ENCODE assay signal across 8 mouse cellular contexts in the genomic region with DNA sequence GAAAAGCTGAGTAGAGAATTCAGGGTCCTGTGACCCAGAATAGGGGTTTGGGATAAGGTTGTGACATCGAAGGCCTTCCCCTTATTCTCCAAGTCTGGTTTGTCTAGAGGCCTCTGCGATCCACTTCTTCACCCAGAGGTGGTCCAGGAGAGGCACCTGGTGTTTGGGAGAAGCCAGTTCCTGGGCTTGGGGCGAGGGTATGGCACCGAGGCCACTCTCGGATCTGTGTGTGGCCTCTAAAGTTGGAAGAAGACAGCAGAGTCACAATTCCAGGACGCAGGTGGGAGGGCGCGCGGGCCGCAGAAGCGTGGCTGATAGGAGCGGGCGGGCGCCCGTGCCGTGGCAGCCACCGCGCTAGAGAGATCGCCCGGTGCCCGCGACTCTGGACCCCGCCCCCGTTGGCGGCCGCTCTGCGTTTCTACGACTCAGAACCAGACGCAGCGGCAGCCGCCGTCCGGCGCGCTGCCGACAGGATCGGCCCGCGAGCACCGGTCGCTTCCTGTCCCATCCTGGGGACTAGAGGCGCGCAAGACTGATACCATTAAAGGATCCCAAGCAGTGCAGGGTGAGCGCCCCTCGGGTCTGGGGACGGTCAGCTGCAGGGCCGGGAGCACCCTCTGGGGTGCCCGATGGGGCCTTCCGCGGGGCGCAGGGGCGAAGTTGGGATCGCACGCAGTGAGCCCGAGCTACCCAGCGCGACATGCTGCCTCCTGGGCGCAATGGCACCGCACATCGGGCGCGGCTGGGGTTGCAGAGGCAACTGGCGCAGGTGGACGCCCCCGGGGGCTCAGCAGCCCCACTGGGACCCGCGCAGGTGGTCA. TPM values are rescaled to one million over a fixed set of nuclear protein-coding genes. Genes with fewer than 3 reads are reported as not detected.
DNase-seq lines count a peak whose midpoint lies in the region; ATAC-seq and TF ChIP-seq lines count a peak whose summit lies in the region.

A gene (plus strand): TSS at position 402 of the 821 bp plus-strand sequence.

- no peak for ATAC-seq in kidney, postnatal 0 days (replicated peaks; ENCODE audit: low FRiP score, low read depth)
- peak; percentile 65 for ATAC-seq in hindbrain, embryonic 15.5 days (ENCODE audit: low FRiP score, low read depth)
- ATAC-seq in neural tube, embryonic 12.5 days (ENCODE audit: low FRiP score, low read depth), result peak; percentile 53

- H3K4me2 ChIP-seq in kidney, postnatal 0 days (ENCODE audit: low read length), result peak within 1 kb of the TSS; percentile 55
- peak within 1 kb of the TSS; percentile 95 for H3K4me2 ChIP-seq in hindbrain, embryonic 15.5 days
- peak within 1 kb of the TSS; percentile 82 for H3K4me2 ChIP-seq in neural tube, embryonic 12.5 days (replicated peaks)

- DNase-seq in kidney, postnatal 0 days (ENCODE audit: low spot score), result no peak
- no peak for DNase-seq in kidney, adult 8-10 months
- peak; percentile 31 for DNase-seq in embryo, embryonic 9.5 days (ENCODE audit: extremely low spot score)
- DNase-seq in cerebellum, adult 11-12 months, result no peak
- no peak for DNase-seq in adrenal gland, postnatal 4 days (ENCODE audit: low spot score in 2 of 2)
- no peak for DNase-seq in left cerebral cortex, postnatal 25 days (ENCODE audit: low spot score in 2 of 2)

- no peak within 1 kb of the TSS for H3K27ac ChIP-seq in kidney, postnatal 0 days
- H3K27ac ChIP-seq in hindbrain, embryonic 15.5 days (replicated peaks), result no peak within 1 kb of the TSS
- no peak within 1 kb of the TSS for H3K27ac ChIP-seq in neural tube, embryonic 12.5 days

- no peak within 1 kb of the TSS for H3K9ac ChIP-seq in kidney, postnatal 0 days (ENCODE audit: low read depth, low read length)
- H3K9ac ChIP-seq in hindbrain, embryonic 15.5 days, result peak within 1 kb of the TSS; percentile 49
- H3K9ac ChIP-seq in neural tube, embryonic 12.5 days, result 0 out of 2 replicates have a peak within 1 kb of the TSS, but pooled peaks have one; percentile 21

- 0 out of 2 replicates have a peak, but pooled peaks cover 5% of the 10 kb centered on the region for H3K4me1 ChIP-seq in kidney, postnatal 0 days (replicated peaks; ENCODE audit: insufficient read depth, low read length)
- H3K4me1 ChIP-seq in hindbrain, embryonic 15.5 days (replicated peaks), result peaks cover 6% of the 10 kb centered on the region
- H3K4me1 ChIP-seq in neural tube, embryonic 12.5 days, result peaks cover 9% of the 10 kb centered on the region

- TF ChIP-seq CTCF in kidney, postnatal 0 days (IDR thresholded peaks at IDR 0.05; ENCODE audit: low read depth), result no peak

- peaks cover 23% of the 10 kb centered on the region for H3K27me3 ChIP-seq in kidney, postnatal 0 days (ENCODE audit: insufficient read depth, low read length)
- H3K27me3 ChIP-seq in hindbrain, embryonic 15.5 days, result peaks cover 39% of the 10 kb centered on the region
- H3K27me3 ChIP-seq in neural tube, embryonic 12.5 days (replicated peaks), result peaks cover 37% of the 10 kb centered on the region

- H3K9me3 ChIP-seq in kidney, postnatal 0 days (replicated peaks; ENCODE audit: low read length), result no peaks in the 10 kb centered on the region
- no peaks in the 10 kb centered on the region for H3K9me3 ChIP-seq in hindbrain, embryonic 15.5 days
- no peaks in the 10 kb centered on the region for H3K9me3 ChIP-seq in neural tube, embryonic 12.5 days

- WGBS in kidney, postnatal 0 days, result 2% methylated on average over 67 of the region's 67 CpGs
- 3% methylated on average over 63 of the region's 67 CpGs for WGBS in hindbrain, embryonic 15.5 days
- 2% methylated on average over 67 of the region's 67 CpGs for WGBS in neural tube, embryonic 12.5 days

- intact Hi-C loops in left cerebral cortex, postnatal 25 days (cut with DNase I), result no loop called here

- H3K36me3 ChIP-seq in kidney, postnatal 0 days (ENCODE audit: insufficient read depth, low read length), result no peaks in the 10 kb centered on the region
- H3K36me3 ChIP-seq in hindbrain, embryonic 15.5 days, result no peaks in the 10 kb centered on the region
- no peaks in the 10 kb centered on the region for H3K36me3 ChIP-seq in neural tube, embryonic 12.5 days

- peak within 1 kb of the TSS; percentile 23 for H3K4me3 ChIP-seq in kidney, postnatal 0 days (replicated peaks; ENCODE audit: low read depth, low read length)
- H3K4me3 ChIP-seq in hindbrain, embryonic 15.5 days, result peak within 1 kb of the TSS; percentile 51
- peak within 1 kb of the TSS; percentile 39 for H3K4me3 ChIP-seq in neural tube, embryonic 12.5 days

RNA-seq across cellular contexts. Expression of the gene that starts here (rescaled TPM):
- polyA plus RNA-seq in kidney, postnatal 0 days (2015; fragmentation: Nextera tagmentation; extraction: Ambion mirVana), result not detected in 2 replicates
- polyA plus RNA-seq in hindbrain, embryonic 15.5 days (2015; fragmentation: Nextera tagmentation; extraction: Ambion mirVana), result 0.59 and 0.73 TPM in 2 replicates
- not detected in 2 replicates for polyA plus RNA-seq in neural tube, embryonic 12.5 days (2016; fragmentation: Nextera tagmentation; extraction: Ambion mirVana)
- not detected for total RNA-seq in adrenal gland, postnatal 4 days (2021)
- 1 to 10 TPM; 1.3 to 1.6 TPM for total RNA-seq in left cerebral cortex, postnatal 25 days (2021)

Comparison
In these comparisons a context has a peak if more than half of its experiments do, and no peak if none do; other contexts are left out.
1. Peak in ATAC-seq, H3K4me3 ChIP-seq, H3K9ac ChIP-seq and H3K4me2 ChIP-seq in hindbrain, embryonic 15.5 days; RNA of the gene not detected or under 1 TPM.
2. Peak in ATAC-seq, H3K4me3 ChIP-seq, H3K9ac ChIP-seq and H3K4me2 ChIP-seq in neural tube, embryonic 12.5 days; RNA of the gene not detected or under 1 TPM.